Mouse (Mus musculus) MEL (cell line): ENCODE measurements around the gene Pyy. TPM values are rescaled to one million over a fixed set of nuclear protein-coding genes. Genes with fewer than 3 reads are reported as not detected.

Experiments used
- DNase-seq: peaks from one replicate; pipeline ENCODE4 v3.0.0; 2011; ENCODE audit warnings: low read depth, low spot score
- H3K27ac ChIP-seq: 2 replicates; pipeline ENCODE4 v1.5.1; 2012; ENCODE audit warnings: low read depth, mild to moderate bottlenecking, control low read depth, low read length, moderate library complexity; ENCODE audit not compliant: control insufficient read depth
- H3K27me3 ChIP-seq, 2 experiments: fragments of 150-350 bp in 1 of 2; sonication (generic) in 1 of 2; 2 replicates each; pipeline ENCODE4 v1.6.1; 2012; ENCODE audit warnings: low read length in 2 of 2, mild to moderate bottlenecking in 2 of 2, improper control_type of control experiment in 1 of 2, moderate library complexity in 1 of 2; ENCODE audit not compliant: insufficient read depth in 2 of 2, control insufficient read depth in 1 of 2
- H3K36me3 ChIP-seq, 2 experiments: 2 replicates each; pipeline ENCODE4 v1.6.1; 2012 to 2014; ENCODE audit warnings: low read length in 2 of 2, improper control_type of control experiment in 1 of 2, inconsistent platforms in 1 of 2, mild to moderate bottlenecking in 1 of 2; ENCODE audit not compliant: insufficient read depth in 2 of 2, control insufficient read depth in 1 of 2
- H3K4me1 ChIP-seq, 2 experiments: fragments of 150-350 bp in 1 of 2; sonication (generic) in 1 of 2; 2 replicates each; pipeline ENCODE4 v1.6.1; 2012; ENCODE audit warnings: low read length in 2 of 2, improper control_type of control experiment in 1 of 2, mild to moderate bottlenecking in 1 of 2; ENCODE audit not compliant: insufficient read depth in 2 of 2, control insufficient read depth in 1 of 2
- H3K4me3 ChIP-seq, 2 experiments: fragments of 150-350 bp in 1 of 2; sonication (generic) in 1 of 2; 2 replicates each; pipeline ENCODE4 v1.5.1; 2012; ENCODE audit warnings: low read depth in 2 of 2, low read length in 2 of 2, mild to moderate bottlenecking in 2 of 2, moderate library complexity in 2 of 2, control low read depth in 1 of 2, improper control_type of control experiment in 1 of 2; ENCODE audit not compliant: control insufficient read depth in 1 of 2, insufficient read depth in 1 of 2
- H3K79me2 ChIP-seq: 2 replicates; pipeline ENCODE4 v1.6.1; 2012; ENCODE audit warnings: mild to moderate bottlenecking, low read length, moderate library complexity; ENCODE audit not compliant: control insufficient read depth, poor library complexity, insufficient read depth
- H3K9ac ChIP-seq: 2 replicates; pipeline ENCODE4 v1.6.1; 2012; ENCODE audit warnings: low read depth, mild to moderate bottlenecking, control low read depth, low read length, moderate library complexity; ENCODE audit not compliant: control insufficient read depth, poor library complexity, severe bottlenecking
- H3K9me3 ChIP-seq: fragments of 150-350 bp; sonication (generic); replicated peaks from 2 replicates; pipeline ENCODE4 v1.6.1; 2012; ENCODE audit warnings: mild to moderate bottlenecking, low read length, improper control_type of control experiment, moderate library complexity; ENCODE audit not compliant: insufficient read depth
- CHD1 ChIP-seq: IDR thresholded peaks from 2 replicates; pipeline ENCODE4 v1.6.1; 2012; ENCODE audit warnings: low read depth, mild to moderate bottlenecking, inconsistent platforms, low read length, improper control_type of control experiment
- CHD2 ChIP-seq: IDR thresholded peaks from 2 replicates; pipeline ENCODE4 v1.6.1; 2011; ENCODE audit warnings: low read length, improper control_type of control experiment
- E2F4 ChIP-seq: IDR thresholded peaks from 2 replicates; pipeline ENCODE4 v1.6.1; 2011; ENCODE audit warnings: low read depth, low read length, improper control_type of control experiment, borderline replicate concordance
- EP300 ChIP-seq, 2 experiments: IDR thresholded peaks; 2 replicates each; pipeline ENCODE4 v1.6.1; 2011; ENCODE audit warnings: improper control_type of control experiment in 2 of 2, low read length in 2 of 2, low read depth in 1 of 2, mild to moderate bottlenecking in 1 of 2
- ETS1 ChIP-seq: IDR thresholded peaks from 2 replicates; pipeline ENCODE4 v1.6.1; 2012; ENCODE audit warnings: low read depth, mild to moderate bottlenecking, inconsistent platforms, low read length, improper control_type of control experiment, moderate library complexity
- GATA1 ChIP-seq: IDR thresholded peaks from 2 replicates; pipeline ENCODE4 v1.6.1; 2011; ENCODE audit warnings: low read depth, low read length, improper control_type of control experiment
- KAT2A ChIP-seq: conservative IDR thresholded peaks from 2 replicates; pipeline ENCODE4 v1.6.1; 2012; ENCODE audit warnings: low read depth, low read length, improper control_type of control experiment, inconsistent platforms
- MAFK ChIP-seq: IDR thresholded peaks from 2 replicates; pipeline ENCODE4 v1.6.1; 2011; ENCODE audit warnings: low read depth, mild to moderate bottlenecking, low read length, improper control_type of control experiment, borderline replicate concordance
- MAX ChIP-seq: IDR thresholded peaks from 2 replicates; pipeline ENCODE4 v1.6.1; 2011; ENCODE audit warnings: low read length, improper control_type of control experiment
- MAZ ChIP-seq: IDR thresholded peaks from 2 replicates; pipeline ENCODE4 v1.6.1; 2012; ENCODE audit warnings: low read depth, mild to moderate bottlenecking, inconsistent platforms, low read length, improper control_type of control experiment
- MEF2A ChIP-seq: IDR thresholded peaks from 2 replicates; pipeline ENCODE4 v1.6.1; 2014; ENCODE audit warnings: low read depth, mild to moderate bottlenecking, inconsistent platforms, low read length, improper control_type of control experiment; ENCODE audit not compliant: poor library complexity, insufficient replicate concordance, severe bottlenecking; ENCODE audit errors: extremely low read depth
- MXI1 ChIP-seq: IDR thresholded peaks from 2 replicates; pipeline ENCODE4 v1.6.1; 2011; ENCODE audit warnings: mild to moderate bottlenecking, low read depth, low read length, improper control_type of control experiment
- MYC ChIP-seq: IDR thresholded peaks from 2 replicates; pipeline ENCODE4 v1.6.1; 2011; ENCODE audit warnings: low read depth, mild to moderate bottlenecking, low read length, improper control_type of control experiment, moderate library complexity
- NELFE ChIP-seq: IDR thresholded peaks from 2 replicates; pipeline ENCODE4 v1.6.1; 2011; ENCODE audit warnings: low read depth, low read length, improper control_type of control experiment
- POLR2AphosphoS2 ChIP-seq: IDR thresholded peaks from 2 replicates; pipeline ENCODE4 v1.6.1; 2011; ENCODE audit warnings: low read length, improper control_type of control experiment
- POLR2AphosphoS5 ChIP-seq: IDR thresholded peaks from 2 replicates; pipeline ENCODE4 v1.6.1; 2012; ENCODE audit warnings: low read depth, borderline replicate concordance, mild to moderate bottlenecking, inconsistent platforms, low read length, moderate library complexity, mixed read lengths
- RCOR1 ChIP-seq: IDR thresholded peaks from 2 replicates; pipeline ENCODE4 v1.6.1; 2012; ENCODE audit warnings: low read depth, mild to moderate bottlenecking, inconsistent platforms, low read length, improper control_type of control experiment
- SIN3A ChIP-seq: IDR thresholded peaks from 2 replicates; pipeline ENCODE4 v1.6.1; 2012; ENCODE audit warnings: low read length, improper control_type of control experiment, inconsistent platforms
- TAL1 ChIP-seq: IDR thresholded peaks from 2 replicates; pipeline ENCODE4 v1.6.1; 2012; ENCODE audit warnings: mild to moderate bottlenecking, inconsistent platforms, low read length, moderate library complexity, mixed read lengths
- TBP ChIP-seq: IDR thresholded peaks from 2 replicates; pipeline ENCODE4 v1.8.0; 2011; ENCODE audit warnings: low read depth, low read length, improper control_type of control experiment
- TCF12 ChIP-seq: IDR thresholded peaks from 2 replicates; pipeline ENCODE4 v1.6.1; 2014; ENCODE audit warnings: low read depth, mild to moderate bottlenecking, inconsistent platforms, low read length, improper control_type of control experiment, moderate library complexity
- UBTF ChIP-seq: IDR thresholded peaks from 2 replicates; pipeline ENCODE4 v1.6.1; 2012; ENCODE audit warnings: low read depth, mild to moderate bottlenecking, inconsistent platforms, low read length, improper control_type of control experiment, moderate library complexity, borderline replicate concordance; ENCODE audit not compliant: insufficient read depth
- USF1 ChIP-seq: IDR thresholded peaks from 2 replicates; pipeline ENCODE4 v1.6.1; 2014; ENCODE audit warnings: low read depth, mild to moderate bottlenecking, inconsistent platforms, low read length, improper control_type of control experiment, moderate library complexity
- USF2 ChIP-seq, 2 experiments: IDR thresholded peaks; 2 replicates each; pipeline ENCODE4 v1.6.1; 2011 to 2012; ENCODE audit warnings: improper control_type of control experiment in 2 of 2, low read length in 2 of 2, borderline replicate concordance in 1 of 2, inconsistent platforms in 1 of 2, low read depth in 1 of 2, mild to moderate bottlenecking in 1 of 2; ENCODE audit not compliant: insufficient read depth in 1 of 2
- ZMIZ1 ChIP-seq: IDR thresholded peaks from 2 replicates; pipeline ENCODE4 v1.6.1; 2012; ENCODE audit warnings: low read depth, mild to moderate bottlenecking, inconsistent platforms, low read length, improper control_type of control experiment, moderate library complexity
- ZNF384 ChIP-seq: IDR thresholded peaks from 2 replicates; pipeline ENCODE4 v1.6.1; 2012; ENCODE audit warnings: low read depth, mild to moderate bottlenecking, inconsistent platforms, low read length, improper control_type of control experiment
- polyA plus RNA-seq, 2 experiments: library from polyadenylated mRNA; stranded (reverse) in 1 of 2; unstranded in 1 of 2; fragments of >175 nt in 1 of 2; fragments of >200 nt in 1 of 2; gene quantifications; 2 replicates each; pipeline versions ENCODE4 v1.2.1 to v1.2.4; 2012; ENCODE audit warnings: low replicate concordance in 2 of 2, low read depth in 1 of 2; ENCODE audit not compliant: insufficient read length in 2 of 2, insufficient read depth in 1 of 2, missing spikeins in 1 of 2
- total RNA-seq: library from RNA; depleted of rRNA; stranded (reverse); fragments of 300-350 nt; gene quantifications from 2 replicates; pipeline ENCODE4 v1.2.3, GENCODE M21; 2012

The Pyy gene
- total and polyA plus RNA-seq, 3 experiments, result not detected

- Histone ChIP-seq H3K36me3 (peaks cover 0 to 4% of the 10 kb centered on the region in 2 experiments; a peak in 1 of 4 replicates), H3K9me3 (no peaks in the 10 kb centered on the region), H3K4me1 (peaks cover 0 to 7% of the 10 kb centered on the region in 2 experiments; a peak in 1 of 4 replicates), H3K79me2 (no peaks in the 10 kb centered on the region), H3K27me3 (no peaks in the 10 kb centered on the region), H3K9ac (no peak overlapping the region), H3K27ac (no peak overlapping the region), H3K4me3 (no peak overlapping the region)
- DNase-seq, result no peak
- TF ChIP-seq GATA1 (no peak), ZNF384 (no peak), TBP (no peak), NELFE (no peak), UBTF (no peak), POLR2AphosphoS5 (no peak), RCOR1 (no peak), USF2 (IDR thresholded peaks at IDR 0.05; ENCODE audit: borderline replicate concordance in 1 of 2, insufficient read depth in 1 of 2, low read depth in 1 of 2, low read length in 2 of 2) (no peak), MAX (no peak), EP300 (IDR thresholded peaks at IDR 0.05; ENCODE audit: low read depth in 1 of 2, low read length in 2 of 2) (no peak), TAL1 (no peak), USF1 (no peak), TCF12 (no peak), CHD2 (no peak), POLR2AphosphoS2 (no peak), MEF2A (no peak)
These were observed 25.3 kb downstream of the Pyy start for GRCm38 (mm10) chr11:102082322-102082721.

GRCm38 (mm10) chr11:102073722-102074121 lies 33.9 kb downstream of the Pyy start:
- H3K4me3 ChIP-seq, result no peak overlapping the region
- TF ChIP-seq RCOR1, result no peak
- TF ChIP-seq ETS1, result no peak
- TF ChIP-seq MAZ, result no peak
- TF ChIP-seq KAT2A, result no peak
- no peak for TF ChIP-seq GATA1
- TF ChIP-seq CHD1, result no peak
- no peak for TF ChIP-seq SIN3A
- no peak for TF ChIP-seq UBTF
- no peak for TF ChIP-seq TCF12
- no peak for TF ChIP-seq MAFK
- TF ChIP-seq MXI1, result no peak
- no peak for TF ChIP-seq POLR2AphosphoS5
- TF ChIP-seq TBP, result no peak
- no peak for TF ChIP-seq E2F4
- TF ChIP-seq MAX, result no peak
- no peak for TF ChIP-seq NELFE
- no peak for TF ChIP-seq ZMIZ1
- TF ChIP-seq MYC, result no peak
- no peaks in the 10 kb centered on the region for H3K27me3 ChIP-seq

More at GRCm38 (mm10) chr11:102073722-102074121, 33.9 kb downstream of the Pyy start:
- Histone ChIP-seq H3K36me3 (peaks cover 0 to 4% of the 10 kb centered on the region in 2 experiments; a peak in 2 of 4 replicates), H3K79me2 (no peaks in the 10 kb centered on the region), H3K4me1 (peaks cover 5 to 9% of the 10 kb centered on the region in 2 experiments; a peak in 2 of 4 replicates), H3K9ac (no peak overlapping the region), H3K9me3 (no peaks in the 10 kb centered on the region), H3K27ac (no peak overlapping the region)
- DNase-seq, result no peak
